Mouse (Mus musculus) CH12.LX (cell line): ENCODE data around the gene Zfp3. TPM values are rescaled to one million over a fixed set of nuclear protein-coding genes. Genes with fewer than 3 reads are reported as not detected.

Experiments
- DNase-seq: peaks from one replicate; pipeline ENCODE4 v3.0.0-alpha.2; 2013; ENCODE audit errors: extremely low read depth
- H3K27ac ChIP-seq: 2 replicates; pipeline ENCODE4 v1.5.1; 2012; ENCODE audit warnings: low read depth, mild to moderate bottlenecking, control low read depth, moderate library complexity; ENCODE audit not compliant: insufficient read depth
- H3K27me3 ChIP-seq: replicated peaks from 2 replicates; pipeline ENCODE3; 2012; ENCODE audit warnings: inconsistent platforms
- H3K36me3 ChIP-seq, 2 experiments: replicated peaks in 1 of 2; 2 replicates each; pipeline versions ENCODE3 to v1.6.1; 2012; ENCODE audit warnings: inconsistent platforms in 1 of 2, low read length in 1 of 2, mild to moderate bottlenecking in 1 of 2, mixed read lengths in 1 of 2, moderate library complexity in 1 of 2; ENCODE audit not compliant: control insufficient read depth in 1 of 2, insufficient read depth in 1 of 2
- H3K4me1 ChIP-seq, 2 experiments: 2 replicates each; pipeline ENCODE4 v1.6.1; 2012; ENCODE audit warnings: inconsistent platforms in 1 of 2, moderate library complexity in 1 of 2; ENCODE audit not compliant: insufficient read depth in 2 of 2, control insufficient read depth in 1 of 2
- H3K4me2 ChIP-seq: 2 replicates; pipeline ENCODE4 v1.6.1; 2012; ENCODE audit warnings: low read depth, mild to moderate bottlenecking, control low read depth; ENCODE audit not compliant: poor library complexity, insufficient read depth, severe bottlenecking
- H3K4me3 ChIP-seq, 3 experiments: fragments of 150-350 bp in 1 of 3; sonication (generic) in 1 of 3; replicated peaks in 1 of 3; 2 replicates each; pipeline versions ENCODE3 to v1.5.1; 2011 to 2012; ENCODE audit warnings: low read depth in 2 of 3, low read length in 2 of 3, mild to moderate bottlenecking in 2 of 3, moderate library complexity in 2 of 3, control low read depth in 1 of 3, improper control_type of control experiment in 1 of 3, inconsistent platforms in 1 of 3, mixed read lengths in 1 of 3; ENCODE audit not compliant: poor library complexity in 1 of 3
- H3K79me2 ChIP-seq: replicated peaks from 2 replicates; pipeline ENCODE4 v1.6.1; 2012; ENCODE audit warnings: mild to moderate bottlenecking, moderate library complexity; ENCODE audit not compliant: control insufficient read depth, poor library complexity, insufficient read depth, severe bottlenecking; ENCODE audit errors: extremely low read depth
- H3K9ac ChIP-seq: 2 replicates; pipeline ENCODE4 v1.6.1; 2012; ENCODE audit warnings: low read depth, mild to moderate bottlenecking, control low read depth, moderate library complexity; ENCODE audit not compliant: insufficient read depth
- H3K9me3 ChIP-seq: replicated peaks from 2 replicates; pipeline ENCODE3; 2012; ENCODE audit warnings: low read length, inconsistent platforms, mixed read lengths
- BHLHE40 ChIP-seq: IDR thresholded peaks from 2 replicates; pipeline ENCODE4 v1.6.1; 2011; ENCODE audit warnings: mild to moderate bottlenecking, low read depth, low read length, improper control_type of control experiment
- CHD1 ChIP-seq: IDR thresholded peaks from 2 replicates; pipeline ENCODE4 v1.6.1; 2012; ENCODE audit warnings: low read depth, low read length, improper control_type of control experiment, inconsistent platforms
- CTCF ChIP-seq, 2 experiments: IDR thresholded peaks in 1 of 2; conservative IDR thresholded peaks in 1 of 2; 2 replicates each; pipeline ENCODE4 v1.5.1; 2011 to 2012; ENCODE audit warnings: low read depth in 2 of 2, low read length in 2 of 2, improper control_type of control experiment in 1 of 2, inconsistent platforms in 1 of 2, mild to moderate bottlenecking in 1 of 2, moderate library complexity in 1 of 2
- EP300 ChIP-seq: IDR thresholded peaks from 2 replicates; pipeline ENCODE4 v1.6.1; 2011; ENCODE audit warnings: low read length, improper control_type of control experiment
- ETS1 ChIP-seq: conservative IDR thresholded peaks from 2 replicates; pipeline ENCODE4 v1.6.1; 2012; ENCODE audit warnings: low read depth, mild to moderate bottlenecking, inconsistent platforms, low read length, improper control_type of control experiment, moderate library complexity
- GABPA ChIP-seq: IDR thresholded peaks from 2 replicates; pipeline ENCODE4 v1.6.1; 2012; ENCODE audit warnings: low read depth, low read length, improper control_type of control experiment, inconsistent platforms; ENCODE audit not compliant: insufficient replicate concordance
- HCFC1 ChIP-seq: IDR thresholded peaks from 2 replicates; pipeline ENCODE4 v1.6.1; 2012; ENCODE audit warnings: low read depth, mild to moderate bottlenecking, inconsistent platforms, low read length, improper control_type of control experiment
- IRF4 ChIP-seq: IDR thresholded peaks from 2 replicates; pipeline ENCODE4 v1.6.1; 2014; ENCODE audit warnings: low read depth, mild to moderate bottlenecking, inconsistent platforms, low read length, improper control_type of control experiment
- JUN ChIP-seq: IDR thresholded peaks from 2 replicates; pipeline ENCODE4 v1.6.1; 2011; ENCODE audit warnings: low read depth, mild to moderate bottlenecking, low read length, improper control_type of control experiment, moderate library complexity; ENCODE audit not compliant: insufficient read depth
- JUND ChIP-seq: conservative IDR thresholded peaks from 2 replicates; pipeline ENCODE4 v1.6.1; 2011; ENCODE audit warnings: low read depth, low read length, improper control_type of control experiment
- KAT2A ChIP-seq: IDR thresholded peaks from 2 replicates; pipeline ENCODE4 v1.6.1; 2012; ENCODE audit warnings: low read length, improper control_type of control experiment, inconsistent platforms; ENCODE audit not compliant: insufficient replicate concordance
- MAFK ChIP-seq: IDR thresholded peaks from 2 replicates; pipeline ENCODE4 v1.6.1; 2011; ENCODE audit warnings: low read length, improper control_type of control experiment; ENCODE audit not compliant: insufficient replicate concordance
- MAX ChIP-seq: IDR thresholded peaks from 2 replicates; pipeline ENCODE4 v1.6.1; 2011; ENCODE audit warnings: low read length, improper control_type of control experiment
- MAZ ChIP-seq: IDR thresholded peaks from 2 replicates; pipeline ENCODE4 v1.6.1; 2012; ENCODE audit warnings: low read depth, mild to moderate bottlenecking, inconsistent platforms, low read length, improper control_type of control experiment, moderate library complexity
- MEF2A ChIP-seq: IDR thresholded peaks from 2 replicates; pipeline ENCODE4 v1.6.1; 2014; ENCODE audit warnings: low read depth, mild to moderate bottlenecking, inconsistent platforms, low read length, improper control_type of control experiment, borderline replicate concordance
- MXI1 ChIP-seq: IDR thresholded peaks from 2 replicates; pipeline ENCODE4 v1.6.1; 2011; ENCODE audit warnings: mild to moderate bottlenecking, low read depth, low read length, improper control_type of control experiment
- MYC ChIP-seq: IDR thresholded peaks from 2 replicates; pipeline ENCODE4 v1.6.1; 2011; ENCODE audit warnings: low read depth, mild to moderate bottlenecking, improper control_type of control experiment, low read length
- NELFE ChIP-seq: IDR thresholded peaks from 2 replicates; pipeline ENCODE4 v1.6.1; 2011; ENCODE audit warnings: low read depth, low read length, improper control_type of control experiment
- NRF1 ChIP-seq: IDR thresholded peaks from 2 replicates; pipeline ENCODE4 v1.6.1; 2014; ENCODE audit warnings: low read depth, mild to moderate bottlenecking, inconsistent platforms, low read length, improper control_type of control experiment, moderate library complexity
- PAX5 ChIP-seq: IDR thresholded peaks from 2 replicates; pipeline ENCODE4 v1.6.1; 2012; ENCODE audit warnings: low read length, inconsistent platforms, mixed read lengths
- POLR2A ChIP-seq: IDR thresholded peaks from 2 replicates; pipeline ENCODE4 v1.6.1; 2011; ENCODE audit warnings: low read depth, mild to moderate bottlenecking, improper control_type of control experiment, low read length
- POLR2AphosphoS2 ChIP-seq: IDR thresholded peaks from 2 replicates; pipeline ENCODE4 v1.6.1; 2011; ENCODE audit warnings: low read depth, low read length, improper control_type of control experiment
- RAD21 ChIP-seq: IDR thresholded peaks from 2 replicates; pipeline ENCODE4 v1.6.1; 2011; ENCODE audit warnings: low read depth, mild to moderate bottlenecking, low read length, improper control_type of control experiment, moderate library complexity
- SIN3A ChIP-seq: IDR thresholded peaks from 2 replicates; pipeline ENCODE4 v1.6.1; 2012; ENCODE audit warnings: low read length, improper control_type of control experiment, inconsistent platforms
- SMC3 ChIP-seq: IDR thresholded peaks from 2 replicates; pipeline ENCODE4 v1.6.1; 2011; ENCODE audit warnings: low read depth, low read length, improper control_type of control experiment
- UBTF ChIP-seq: IDR thresholded peaks from 2 replicates; pipeline ENCODE4 v1.6.1; 2012; ENCODE audit warnings: low read depth, mild to moderate bottlenecking, inconsistent platforms, low read length, improper control_type of control experiment, moderate library complexity
- USF1 ChIP-seq: IDR thresholded peaks from 2 replicates; pipeline ENCODE4 v1.6.1; 2014; ENCODE audit warnings: low read depth, mild to moderate bottlenecking, inconsistent platforms, low read length, improper control_type of control experiment
- USF2 ChIP-seq: conservative IDR thresholded peaks from 2 replicates; pipeline ENCODE4 v1.6.1; 2011; ENCODE audit warnings: low read depth, low read length, improper control_type of control experiment
- ZC3H11A ChIP-seq: IDR thresholded peaks from 2 replicates; pipeline ENCODE4 v1.6.1; 2012; ENCODE audit warnings: low read depth, mild to moderate bottlenecking, inconsistent platforms, low read length, improper control_type of control experiment
- ZKSCAN1 ChIP-seq: IDR thresholded peaks from 2 replicates; pipeline ENCODE4 v1.6.1; 2012; ENCODE audit warnings: low read depth, inconsistent platforms, low read length, improper control_type of control experiment, borderline replicate concordance
- ZNF384 ChIP-seq: IDR thresholded peaks from 2 replicates; pipeline ENCODE4 v1.6.1; 2012; ENCODE audit warnings: low read depth, low read length, improper control_type of control experiment, inconsistent platforms
- dilution Hi-C: fragments of 300-500 bp; cut with MboI; formaldehyde crosslinking; loops from 2 replicates; pipeline ENCODE4 v1.14.3; 2020; ENCODE audit warnings: low sequenced_read_pairs; ENCODE audit not compliant: extremely low pct_unique_long_range_greater_than_20kb, extremely low pct_ligation_motif_present
- in situ Hi-C: fragments of 300-500 bp; cut with MboI; formaldehyde crosslinking; loops from 3 replicates; pipeline ENCODE4 v1.14.3; 2019; ENCODE audit warnings: low sequenced_read_pairs, low pct_ligation_motif_present, low pct_unique_long_range_greater_than_20kb, mixed read lengths
- polyA plus RNA-seq: library from polyadenylated mRNA; unstranded; fragments of >175 nt; gene quantifications from 2 replicates; pipeline ENCODE4 v1.2.1, GENCODE M21; 2012; ENCODE audit warnings: low read depth; ENCODE audit not compliant: insufficient read length
- total RNA-seq, 2 experiments: library from RNA; depleted of rRNA; stranded (reverse); fragments of 300-350 nt in 1 of 2; fragments of >200 nt in 1 of 2; gene quantifications; 2 replicates each; pipeline ENCODE4 v1.2.3; 2012 to 2014

Gene Zfp3
- total and polyA plus RNA-seq, 3 experiments: 1.7 to 3.5 (median 2.0) TPM

- no peak for TF ChIP-seq MEF2A
- 0 out of 2 replicates have a peak, but pooled peaks have one; percentile 47 for TF ChIP-seq MYC
- no peak for TF ChIP-seq ETS1
- peak in 1 of 2 experiments; percentile 82; a peak in 2 of 4 replicates for TF ChIP-seq CTCF (conservative IDR thresholded peaks at IDR 0.05 in 1 of 2, IDR thresholded peaks at IDR 0.05 in 1 of 2; ENCODE audit: low read depth in 2 of 2, low read length in 2 of 2)
- TF ChIP-seq MXI1: peak; percentile 37; the same call in 1 of the 2 replicates
- no peak for TF ChIP-seq EP300
- peak; percentile 29 for TF ChIP-seq RAD21
- no peak for TF ChIP-seq BHLHE40
- peak; percentile 66 for TF ChIP-seq SMC3
- 0 out of 2 replicates have a peak, but pooled peaks have one; percentile 29 for TF ChIP-seq MAX
- Histone ChIP-seq H3K4me1 (peaks cover 0 to 21% of the 10 kb centered on the region in 2 experiments; a peak in 2 of 4 replicates), H3K9me3 (no peaks in the 10 kb centered on the region), H3K4me2 (no peak overlapping the region), H3K9ac (no peak overlapping the region), H3K79me2 (no peaks in the 10 kb centered on the region), H3K36me3 (no peaks in the 10 kb centered on the region), H3K27ac (no peak overlapping the region), H3K27me3 (no peaks in the 10 kb centered on the region), H3K4me3 (no peak overlapping the region)
- dilution Hi-C loops (no loop called here), in situ Hi-C loops (loop anchor here (5.0 to 25.0 kb wide), 4 partner anchors 68 to 518 kb away; partner anchors contain the start of genes 0610010K14Rik, Bcl6b, Camta2 and Gm21988)
- peak; percentile 33 for DNase-seq
Observed at GRCm38 (mm10) chr11:70754958-70755357, 9.1 kb upstream of the Zfp3 start.

DNA sequence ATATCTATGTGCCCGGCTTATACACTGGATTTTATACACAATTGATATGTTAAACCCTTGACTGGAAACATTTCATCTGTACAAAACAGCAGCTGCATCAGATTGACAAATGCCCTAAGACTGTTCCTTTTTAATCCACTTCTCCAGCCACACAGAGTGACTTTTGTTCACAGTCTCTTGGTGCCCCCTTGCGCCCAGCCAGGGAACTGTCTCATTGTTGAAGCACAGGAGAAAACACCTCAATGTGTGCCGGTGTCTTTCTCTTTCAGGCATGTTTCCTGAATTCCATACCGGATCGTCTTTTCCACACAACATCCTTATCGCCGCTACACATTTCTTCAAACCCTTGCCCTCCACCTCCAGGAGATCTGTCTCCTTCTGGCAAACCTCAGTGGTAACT is 8.4 kb upstream of the Zfp3 start:
- H3K9me3 ChIP-seq: no peaks in the 10 kb centered on the region
- dilution Hi-C loops: no loop called here
- DNase-seq: peak; percentile 86
- in situ Hi-C loops: loop anchor here (5.0 to 25.0 kb wide), 3 partner anchors 68 to 518 kb away; partner anchors contain the start of genes 0610010K14Rik, Bcl6b, Camta2 and Gm21988
- H3K9ac ChIP-seq: no peak overlapping the region
- H3K27ac ChIP-seq: no peak overlapping the region
- peak overlapping the region; percentile 52 for H3K4me2 ChIP-seq
- no peaks in the 10 kb centered on the region for H3K36me3 ChIP-seq
- H3K27me3 ChIP-seq: no peaks in the 10 kb centered on the region
- no peak overlapping the region for H3K4me3 ChIP-seq
- no peaks in the 10 kb centered on the region for H3K79me2 ChIP-seq
- peaks cover 0 to 25% of the 10 kb centered on the region in 2 experiments; a peak in 2 of 4 replicates for H3K4me1 ChIP-seq
- TF ChIP-seq ZNF384: no peak
- no peak for TF ChIP-seq CHD1
- no peak for TF ChIP-seq POLR2AphosphoS2
- no peak for TF ChIP-seq KAT2A
- TF ChIP-seq USF1: no peak
- no peak for TF ChIP-seq POLR2A
- TF ChIP-seq CTCF (conservative IDR thresholded peaks at IDR 0.05 in 1 of 2, IDR thresholded peaks at IDR 0.05 in 1 of 2; ENCODE audit: low read depth in 2 of 2, low read length in 2 of 2): peak; percentile 97 to 99
- TF ChIP-seq HCFC1: no peak
- no peak for TF ChIP-seq JUN
- peak; percentile 53 for TF ChIP-seq ZC3H11A
- peak; percentile 98 for TF ChIP-seq RAD21
- TF ChIP-seq PAX5: no peak
- peak; percentile 58; the same call in 1 of the 2 replicates for TF ChIP-seq SIN3A
- TF ChIP-seq EP300: no peak
- TF ChIP-seq SMC3: peak; percentile 92
- peak; percentile 5; the same call in 1 of the 2 replicates for TF ChIP-seq MXI1
- TF ChIP-seq MAFK: no peak
- TF ChIP-seq MAZ: 0 out of 2 replicates have a peak, but pooled peaks have one; percentile 38
- no peak for TF ChIP-seq MAX
- no peak for TF ChIP-seq UBTF
- TF ChIP-seq NELFE: no peak; the same call in 1 of the 2 replicates
- TF ChIP-seq MEF2A: no peak
- TF ChIP-seq USF2: no peak
- no peak; the same call in 1 of the 2 replicates for TF ChIP-seq JUND
- TF ChIP-seq GABPA: no peak
- TF ChIP-seq IRF4: peak; percentile 43; the same call in 1 of the 2 replicates
- TF ChIP-seq NRF1: no peak
- no peak for TF ChIP-seq ZKSCAN1
